Mouse (Mus musculus): ENCODE measurements at regions not wholly inside any gene's neighbourhood (a gene's known extent, or its start where the extent isn't known, plus 50 kb on each side); places are given as distances from the start of the nearest gene placed in this dataset.

GRCm38 (mm10) chr2:51305411-51305810 is 156.5 kb upstream of the Rnd3 start:
- TF ChIP-seq CTCF (IDR thresholded peaks at IDR 0.05; ENCODE audit: low read depth): peak; percentile 43
- TF ChIP-seq EP300 (IDR thresholded peaks at IDR 0.05; ENCODE audit: low read depth): peak; percentile 60; the same call in 1 of the 2 replicates

All from liver, postnatal 0 days (tissue).